In the genomic region with DNA sequence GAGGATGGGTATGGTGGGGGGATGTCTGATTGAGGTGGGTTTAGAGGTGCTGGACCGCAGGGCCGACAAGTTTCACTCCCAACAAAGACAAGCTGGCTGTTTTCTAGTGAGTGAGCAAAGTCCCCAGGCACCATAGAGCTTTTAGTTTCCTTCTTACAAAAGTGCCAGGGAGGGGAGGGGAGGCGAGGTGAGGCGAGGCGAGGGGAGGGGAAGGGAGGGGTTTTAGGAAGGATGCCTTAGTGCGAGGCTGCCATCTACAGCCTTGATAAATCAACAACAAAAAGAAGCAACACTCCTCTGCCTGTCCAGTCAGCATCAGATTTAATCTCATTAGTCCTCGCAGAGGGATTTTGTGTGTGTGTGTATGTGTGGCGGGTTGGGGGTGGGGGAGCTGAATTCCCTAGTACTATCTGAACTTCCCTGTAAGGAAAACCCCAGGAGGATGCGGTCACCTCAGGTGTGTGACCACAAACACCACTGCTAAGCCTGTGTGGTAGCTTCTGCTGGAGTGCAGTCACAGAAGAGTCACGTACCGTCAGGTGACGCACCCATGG, we compare ENCODE assay signal across 8 mouse cellular contexts.
DNase-seq lines count a peak whose midpoint lies in the region; ATAC-seq and TF ChIP-seq lines count a peak whose summit lies in the region.

No protein-coding gene starts in this region.

- peak; percentile 17 for DNase-seq in right cerebral cortex, postnatal 4 days
- DNase-seq in right cerebral cortex, postnatal 25 days: no peak
- peak; percentile 50 for DNase-seq in hindbrain, postnatal 0 days (ENCODE audit: low spot score)
- peak; percentile 11 to 34 for DNase-seq in lung, adult 18-20 months
- no peak for DNase-seq in cerebellum, adult 9-10 months
- DNase-seq in cerebellum, postnatal 4 days (ENCODE audit: low spot score in 2 of 2): no peak

- peaks cover 19% of the 10 kb centered on the region for H3K27me3 ChIP-seq in embryonic facial prominence, embryonic 13.5 days
- H3K27me3 ChIP-seq in hindbrain, postnatal 0 days (ENCODE audit: insufficient read depth, low read length): peaks cover 4% of the 10 kb centered on the region; the same call in 1 of the 2 replicates
- H3K27me3 ChIP-seq in neural tube, embryonic 14.5 days (ENCODE audit: control insufficient read depth, insufficient read depth, low read length): no peaks in the 10 kb centered on the region; the same call in 1 of the 2 replicates

- H3K9me3 ChIP-seq in embryonic facial prominence, embryonic 13.5 days: no peaks in the 10 kb centered on the region
- no peaks in the 10 kb centered on the region for H3K9me3 ChIP-seq in hindbrain, postnatal 0 days (ENCODE audit: low read length)
- no peaks in the 10 kb centered on the region for H3K9me3 ChIP-seq in neural tube, embryonic 14.5 days (ENCODE audit: control insufficient read depth, low read length)

- H3K9ac ChIP-seq in embryonic facial prominence, embryonic 13.5 days: 0 out of 2 replicates have a peak overlapping the region, but pooled peaks have one; percentile 17
- no peak overlapping the region for H3K9ac ChIP-seq in hindbrain, postnatal 0 days (replicated peaks; ENCODE audit: low read length)
- no peak overlapping the region; the same call in 1 of the 2 replicates for H3K9ac ChIP-seq in neural tube, embryonic 14.5 days (replicated peaks; ENCODE audit: low read depth, low read length)

- WGBS in embryonic facial prominence, embryonic 13.5 days: 8% methylated on average over 12 of the region's 12 CpGs
- 13% methylated on average over 11 of the region's 12 CpGs for WGBS in hindbrain, postnatal 0 days
- 9% methylated on average over 12 of the region's 12 CpGs for WGBS in neural tube, embryonic 14.5 days

- H3K36me3 ChIP-seq in embryonic facial prominence, embryonic 13.5 days: no peaks in the 10 kb centered on the region
- H3K36me3 ChIP-seq in hindbrain, postnatal 0 days (ENCODE audit: insufficient read depth, low read length): no peaks in the 10 kb centered on the region
- H3K36me3 ChIP-seq in neural tube, embryonic 14.5 days (ENCODE audit: control insufficient read depth, insufficient read depth, low read length): no peaks in the 10 kb centered on the region

- H3K4me3 ChIP-seq in embryonic facial prominence, embryonic 13.5 days: peak overlapping the region; percentile 33
- H3K4me3 ChIP-seq in hindbrain, postnatal 0 days (ENCODE audit: low read length): peak overlapping the region; percentile 22
- no peak overlapping the region for H3K4me3 ChIP-seq in neural tube, embryonic 14.5 days (ENCODE audit: low read depth, low read length)

- peak; percentile 51; the same call in 1 of the 2 replicates for TF ChIP-seq CTCF in hindbrain, postnatal 0 days (IDR thresholded peaks at IDR 0.05; ENCODE audit: low read depth)

- H3K4me2 ChIP-seq in embryonic facial prominence, embryonic 13.5 days: peak overlapping the region; percentile 55
- peak overlapping the region; percentile 53 for H3K4me2 ChIP-seq in hindbrain, postnatal 0 days (ENCODE audit: low read depth, low read length)
- H3K4me2 ChIP-seq in neural tube, embryonic 14.5 days (ENCODE audit: low read depth, low read length): peak overlapping the region; percentile 32

- H3K4me1 ChIP-seq in embryonic facial prominence, embryonic 13.5 days: peaks cover 17% of the 10 kb centered on the region
- no peaks in the 10 kb centered on the region for H3K4me1 ChIP-seq in hindbrain, postnatal 0 days (ENCODE audit: insufficient read depth, low read length)
- peaks cover 2% of the 10 kb centered on the region; the same call in 1 of the 2 replicates for H3K4me1 ChIP-seq in neural tube, embryonic 14.5 days (ENCODE audit: control insufficient read depth, insufficient read depth, low read length)

- ATAC-seq in embryonic facial prominence, embryonic 13.5 days (ENCODE audit: insufficient number of reproducible peaks, insufficient read depth, low FRiP score, low TSS enrichment, low read depth): no peak
- 0 out of 2 replicates have a peak, but pooled peaks have one; percentile 40 for ATAC-seq in hindbrain, postnatal 0 days
- peak; percentile 38; the same call in 1 of the 2 replicates for ATAC-seq in neural tube, embryonic 14.5 days (ENCODE audit: low read depth)

- no peak overlapping the region for H3K27ac ChIP-seq in embryonic facial prominence, embryonic 13.5 days
- H3K27ac ChIP-seq in hindbrain, postnatal 0 days: no peak overlapping the region
- no peak overlapping the region for H3K27ac ChIP-seq in neural tube, embryonic 14.5 days (ENCODE audit: low read depth, low read length)

Comparison
In these comparisons a context has a peak if more than half of its experiments do, and no peak if none do; other contexts are left out.
1. DNase-seq: peak in right cerebral cortex, postnatal 4 days (single experiment), hindbrain, postnatal 0 days (single experiment) and lung, adult 18-20 months (2 of 2); none in right cerebral cortex, postnatal 25 days (single experiment), cerebellum, adult 9-10 months (single experiment) and cerebellum, postnatal 4 days (0 of 2).
2. Peak in every context shown above with its lines, with median percentiles within 50 percentile points of each other: H3K4me2 ChIP-seq.